14 mouse cellular contexts compared by ENCODE assay signal in the genomic region with DNA sequence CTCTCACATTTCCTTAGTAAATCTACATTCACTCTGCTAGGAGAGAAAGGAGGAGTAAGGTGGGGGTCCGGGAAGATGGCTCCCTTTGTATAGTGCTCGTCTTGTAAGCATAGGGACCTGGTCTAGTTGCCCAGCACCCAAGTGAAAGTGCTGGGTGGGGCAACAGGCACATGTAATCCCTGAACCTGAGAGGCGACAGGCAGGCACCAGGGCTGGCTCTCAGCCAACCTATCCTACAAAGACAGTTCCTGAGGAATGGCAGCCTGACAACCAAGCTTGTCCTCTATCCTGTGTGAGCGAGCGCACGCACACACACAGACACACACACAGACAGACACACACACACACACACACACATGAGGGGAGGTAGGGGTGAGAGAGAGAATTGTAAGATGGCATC. TPM values are rescaled to one million over a fixed set of nuclear protein-coding genes. Genes with fewer than 3 reads are reported as not detected.
DNase-seq lines count a peak whose midpoint lies in the region; ATAC-seq and TF ChIP-seq lines count a peak whose summit lies in the region.
"Had no signal": no experiment of that assay in that cellular context is flagged by ENCODE, and none has a peak within 500 bp of the region (broad histone marks: within the 10 kb centered on the region; RNA-seq: fewer than 3 reads in every experiment).

No protein-coding gene starts in this region.

- peaks cover 11% of the 10 kb centered on the region; the same call in 1 of the 2 replicates for H3K4me1 ChIP-seq in liver, postnatal 0 days (ENCODE audit: insufficient read depth)
- no peaks in the 10 kb centered on the region for H3K4me1 ChIP-seq in embryonic facial prominence, embryonic 15.5 days
- H3K4me1 ChIP-seq: hindbrain, embryonic 12.5 days; stomach, embryonic 15.5 days had no signal

- no peaks in the 10 kb centered on the region for H3K36me3 ChIP-seq in liver, postnatal 0 days (replicated peaks; ENCODE audit: insufficient read depth, low read length)
- H3K36me3 ChIP-seq in embryonic facial prominence, embryonic 15.5 days, result no peaks in the 10 kb centered on the region
- H3K36me3 ChIP-seq: hindbrain, embryonic 12.5 days; limb, embryonic 13.5 days; stomach, embryonic 15.5 days had no signal

- peak; percentile 14 for DNase-seq in adrenal gland, adult 2 months
- DNase-seq in adrenal gland, adult 18-20 months (ENCODE audit: low spot score in 2 of 2), result no peak
- peak; percentile 79 for DNase-seq in heart, adult 11 months
- DNase-seq in heart, adult 18-20 months, result no peak
- no peak for DNase-seq in liver, postnatal 0 days
- no peak for DNase-seq in liver
- DNase-seq in layer of hippocampus, adult 18-20 months (ENCODE audit: low spot score in 2 of 2), result no peak
- DNase-seq: kidney, adult 11 months had no signal

- no peak for TF ChIP-seq EP300 in liver, postnatal 0 days (IDR thresholded peaks at IDR 0.05; ENCODE audit: low read depth)

- H3K4me3 ChIP-seq in liver, postnatal 0 days (ENCODE audit: low read depth, low read length), result no peak overlapping the region
- H3K4me3 ChIP-seq in embryonic facial prominence, embryonic 15.5 days (replicated peaks), result no peak overlapping the region
- H3K4me3 ChIP-seq: hindbrain, embryonic 12.5 days; limb, embryonic 13.5 days; stomach, embryonic 15.5 days had no signal

- no peak overlapping the region for H3K9ac ChIP-seq in liver, postnatal 0 days (replicated peaks)
- H3K9ac ChIP-seq in embryonic facial prominence, embryonic 15.5 days, result no peak overlapping the region
- H3K9ac ChIP-seq: hindbrain, embryonic 12.5 days; limb, embryonic 13.5 days; stomach, embryonic 15.5 days had no signal

- TF ChIP-seq CTCF in liver, postnatal 0 days (IDR thresholded peaks at IDR 0.05; ENCODE audit: low read depth), result no peak

- peak overlapping the region; percentile 24; the same call in 1 of the 2 replicates for H3K27ac ChIP-seq in liver, postnatal 0 days (ENCODE audit: low read depth)
- H3K27ac ChIP-seq in embryonic facial prominence, embryonic 15.5 days (replicated peaks), result no peak overlapping the region
- H3K27ac ChIP-seq: hindbrain, embryonic 12.5 days; limb, embryonic 13.5 days; stomach, embryonic 15.5 days had no signal

- no peaks in the 10 kb centered on the region for H3K9me3 ChIP-seq in liver, postnatal 0 days (ENCODE audit: low read length)
- no peaks in the 10 kb centered on the region for H3K9me3 ChIP-seq in embryonic facial prominence, embryonic 15.5 days (replicated peaks)
- H3K9me3 ChIP-seq: hindbrain, embryonic 12.5 days; limb, embryonic 13.5 days; stomach, embryonic 15.5 days had no signal

- WGBS in liver, postnatal 0 days (ENCODE audit: insufficient replicate concordance), result 79% methylated on average over 6 of the region's 6 CpGs
- 61% methylated on average over 6 of the region's 6 CpGs for WGBS in embryonic facial prominence, embryonic 15.5 days

- H3K27me3 ChIP-seq in liver, postnatal 0 days (ENCODE audit: insufficient read depth, low read length), result no peaks in the 10 kb centered on the region
- no peaks in the 10 kb centered on the region for H3K27me3 ChIP-seq in embryonic facial prominence, embryonic 15.5 days
- H3K27me3 ChIP-seq: CH12.LX; hindbrain, embryonic 12.5 days; limb, embryonic 13.5 days; stomach, embryonic 15.5 days had no signal

- no peak for ATAC-seq in liver, postnatal 0 days
- ATAC-seq in embryonic facial prominence, embryonic 15.5 days (ENCODE audit: insufficient number of reproducible peaks, low FRiP score, low TSS enrichment, low read depth), result 0 out of 2 replicates have a peak, but pooled peaks have one; percentile 43
- ATAC-seq: midbrain, embryonic 16.5 days had no signal

- H3K4me2 ChIP-seq in liver, postnatal 0 days (ENCODE audit: low read depth, low read length), result no peak overlapping the region
- H3K4me2 ChIP-seq in embryonic facial prominence, embryonic 15.5 days (replicated peaks), result no peak overlapping the region
- H3K4me2 ChIP-seq: hindbrain, embryonic 12.5 days; limb, embryonic 13.5 days; stomach, embryonic 15.5 days had no signal

RNA-seq across cellular contexts. Expression of gene Hk2, which starts 32.2 kb away (rescaled TPM):
- 100 to 1,000 TPM in 1 of 2 experiments, 10 to 100 TPM in 1; 69.1 to 110 TPM for total RNA-seq in adrenal gland, adult 2 months (2021)
- 13.3 and 16.8 TPM in 2 replicates for polyA plus RNA-seq in adrenal gland, adult 2 months (2012; rRNA removed)
- 100 to 1,000 TPM; 143 to 231 TPM for total RNA-seq in adrenal gland, adult 18-20 months (2021)
- total RNA-seq in heart, adult 18-20 months (2021), result 100 to 1,000 TPM; 338 to 357 TPM
- 3.0 and 3.3 TPM in 2 replicates for polyA plus RNA-seq in liver, postnatal 0 days (2015; fragmentation: Nextera tagmentation; extraction: Ambion mirVana)
- 19.5 and 23.2 TPM in 2 replicates for polyA plus RNA-seq in embryonic facial prominence, embryonic 15.5 days (2015; fragmentation: Nextera tagmentation; extraction: Ambion mirVana)
- 1 to 10 TPM; 6.1 to 8.0 TPM for total RNA-seq in layer of hippocampus, adult 18-20 months (2021)

Comparison
In these comparisons a context has a peak if more than half of its experiments do, and no peak if none do; other contexts are left out.
1. DNase-seq: peak in adrenal gland, adult 2 months (single experiment) and heart, adult 11 months (single experiment); none in adrenal gland, adult 18-20 months (0 of 2), heart, adult 18-20 months (0 of 2), liver, postnatal 0 days (single experiment), liver (single experiment) and layer of hippocampus, adult 18-20 months (0 of 2).
2. RNA of gene Hk2, which starts 32.2 kb away (total RNA-seq): 338 to 357 TPM in heart, adult 18-20 months, 143 to 231 TPM in adrenal gland, adult 18-20 months and 69.1 to 110 TPM in adrenal gland, adult 2 months; 6.1 to 8.0 TPM in layer of hippocampus, adult 18-20 months; every median in the first group is over 4 times any median in the second.